Mouse (Mus musculus) kidney, adult 11 months (tissue): ENCODE data around the gene Slc25a39.
"Not testable (repeated sequence)": the region's sequence is repeated elsewhere in the genome, so short reads cannot be mapped to it uniquely, and the experiment has no call there.

Source experiments
- DNase-seq: peaks from one replicate; pipeline ENCODE4 v3.0.0; 2022

Slc25a39 gene

GRCm38 (mm10) chr11:102410345-102410744 lies 2.6 kb upstream of the Slc25a39 start:
- not testable (repeated sequence) for DNase-seq

GRCm38 (mm10) chr11:102409795-102410330 lies 2.1 kb upstream of the Slc25a39 start:
- DNase-seq: no peak

- DNase-seq: peak; percentile 61
Measured at GRCm38 (mm10) chr11:102408888-102409794, 1.4 kb upstream of the Slc25a39 start.

- peak; percentile 99 for DNase-seq
Measured at GRCm38 (mm10) chr11:102408344-102408876, 664 bp upstream of the Slc25a39 start.

GRCm38 (mm10) chr11:102406900-102407833 lies 579 bp downstream of the Slc25a39 start:
- peak; percentile 89 for DNase-seq

- DNase-seq: no peak
Measured at GRCm38 (mm10) chr11:102406401-102406800, 1.3 kb downstream of the Slc25a39 start.

- DNase-seq: peak; percentile 33
Measured at GRCm38 (mm10) chr11:102405544-102406285, 2.0 kb downstream of the Slc25a39 start.

GRCm38 (mm10) chr11:102404161-102405010 lies 3.4 kb downstream of the Slc25a39 start:
- DNase-seq: peak; percentile 67

GRCm38 (mm10) chr11:102403657-102404056 lies 4.1 kb downstream of the Slc25a39 start:
- DNase-seq: no peak

GRCm38 (mm10) chr11:102401898-102402500 lies 5.7 kb downstream of the Slc25a39 start:
- DNase-seq: no peak

GRCm38 (mm10) chr11:102400513-102401084 lies 7.1 kb downstream of the Slc25a39 start:
- no peak for DNase-seq

GRCm38 (mm10) chr11:102399610-102400072 lies 8.1 kb downstream of the Slc25a39 start:
- no peak for DNase-seq

- DNase-seq: no peak
Measured at GRCm38 (mm10) chr11:102399107-102399506, 8.6 kb downstream of the Slc25a39 start.

GRCm38 (mm10) chr11:102398007-102398825 lies 9.5 kb downstream of the Slc25a39 start:
- DNase-seq: peak; percentile 48

GRCm38 (mm10) chr11:102396671-102397141 lies 11.0 kb downstream of the Slc25a39 start:
- DNase-seq: no peak

- no peak for DNase-seq
Measured at GRCm38 (mm10) chr11:102396263-102396662, 11.5 kb downstream of the Slc25a39 start.

GRCm38 (mm10) chr11:102395250-102395649 lies 12.5 kb downstream of the Slc25a39 start:
- no peak for DNase-seq

- DNase-seq: no peak
Measured at GRCm38 (mm10) chr11:102394421-102395124, 13.2 kb downstream of the Slc25a39 start.
